Mouse (Mus musculus) thymus, postnatal 10 days (tissue): ENCODE measurements at regions not wholly inside any gene's neighbourhood (a gene's known extent, or its start where the extent isn't known, plus 50 kb on each side); places are given as distances from the start of the nearest gene placed in this dataset.

Experiments
- DNase-seq, 2 experiments: peaks; one replicate each; pipeline ENCODE4 v3.0.0; 2021; ENCODE audit warnings: low spot score in 2 of 2

- no peak for DNase-seq
Observed at GRCm38 (mm10) chr3:15112177-15112838, 219.8 kb downstream of the Gm9733 start.

- no peak for DNase-seq
Observed at GRCm38 (mm10) chr3:15118634-15119356, 213.3 kb downstream of the Gm9733 start.

- DNase-seq, result no peak
Observed at GRCm38 (mm10) chr3:15126736-15127135, 205.4 kb downstream of the Gm9733 start.

- no peak for DNase-seq
Observed at GRCm38 (mm10) chr3:15128370-15128769, 203.7 kb downstream of the Gm9733 start.

GRCm38 (mm10) chr3:15128960-15129359, 203.1 kb downstream of the Gm9733 start:
- DNase-seq, result no peak

GRCm38 (mm10) chr3:15129729-15130369, 202.3 kb downstream of the Gm9733 start:
- no peak for DNase-seq

- DNase-seq, result no peak
Observed at GRCm38 (mm10) chr3:15132136-15132535, 200.0 kb downstream of the Gm9733 start.

GRCm38 (mm10) chr3:15139550-15139949, 192.6 kb downstream of the Gm9733 start:
- DNase-seq, result no peak

- no peak for DNase-seq
Observed at GRCm38 (mm10) chr3:15153710-15154109, 178.4 kb downstream of the Gm9733 start.

GRCm38 (mm10) chr3:15154153-15154552, 177.9 kb downstream of the Gm9733 start:
- DNase-seq, result no peak

- DNase-seq, result no peak
Observed at GRCm38 (mm10) chr3:15156681-15157080, 175.4 kb downstream of the Gm9733 start.

- no peak for DNase-seq
Observed at GRCm38 (mm10) chr3:15157842-15158241, 174.3 kb downstream of the Gm9733 start.

- DNase-seq, result no peak
Observed at GRCm38 (mm10) chr3:15158926-15159325, 173.2 kb downstream of the Gm9733 start.

GRCm38 (mm10) chr3:15159965-15160714, 172.0 kb downstream of the Gm9733 start:
- no peak for DNase-seq

GRCm38 (mm10) chr3:15175811-15176210, 156.3 kb downstream of the Gm9733 start:
- DNase-seq, result no peak

GRCm38 (mm10) chr3:15179079-15179812, 152.9 kb downstream of the Gm9733 start:
- no peak for DNase-seq

- DNase-seq, result no peak
Observed at GRCm38 (mm10) chr3:15181111-15181510, 151.0 kb downstream of the Gm9733 start.

- no peak for DNase-seq
Observed at GRCm38 (mm10) chr3:15186731-15187130, 145.4 kb downstream of the Gm9733 start.

- DNase-seq, result peak; percentile 50 to 72
Observed at GRCm38 (mm10) chr3:15194362-15194761, 137.7 kb downstream of the Gm9733 start.

- no peak for DNase-seq
Observed at GRCm38 (mm10) chr3:15196101-15196500, 136.0 kb downstream of the Gm9733 start.

- no peak for DNase-seq
Observed at GRCm38 (mm10) chr3:15198086-15198485, 134.0 kb downstream of the Gm9733 start.
